In the genomic region with DNA sequence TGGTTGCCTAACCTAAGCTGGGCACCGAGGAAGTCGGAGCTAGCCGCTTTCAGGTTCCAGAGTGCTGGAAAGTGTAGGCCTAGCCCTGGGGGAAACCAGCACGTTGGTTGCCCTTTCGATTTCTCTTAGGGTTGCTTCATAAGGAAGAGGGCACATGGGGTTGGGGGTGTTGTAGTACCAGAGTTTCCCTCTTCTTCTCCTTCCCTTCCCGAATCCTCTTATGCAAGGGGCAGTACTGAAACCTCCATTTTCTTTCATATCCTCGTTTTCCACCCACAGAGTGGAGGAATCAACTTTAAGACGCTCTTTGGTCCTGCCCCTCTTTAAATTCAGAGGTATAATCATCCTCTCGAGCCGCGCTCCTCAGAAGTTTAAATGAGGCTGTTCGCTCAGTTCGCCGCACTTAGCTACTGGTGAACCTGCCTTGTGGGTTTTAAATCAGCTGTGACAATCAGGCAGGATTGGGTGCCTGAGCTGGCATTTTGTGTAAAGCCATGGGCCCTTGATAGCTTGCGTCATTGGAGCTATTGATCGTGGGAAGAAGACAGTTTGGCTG, we compare ENCODE assay signal across 8 mouse cellular contexts. TPM values are rescaled to one million over a fixed set of nuclear protein-coding genes. Genes with fewer than 3 reads are reported as not detected.
A peak's percentile ranks its signal among the peaks of the same experiment; 100 is the strongest.
DNase-seq lines count a peak whose midpoint lies in the region; ATAC-seq and TF ChIP-seq lines count a peak whose summit lies in the region.

No protein-coding gene starts in this region.

- peak overlapping the region; percentile 91 for H3K27ac ChIP-seq in hindbrain, embryonic 16.5 days (ENCODE audit: low read depth, low read length)

- peak overlapping the region; percentile 88 for H3K9ac ChIP-seq in hindbrain, embryonic 16.5 days (ENCODE audit: low read depth, low read length)

- peaks cover 31% of the 10 kb centered on the region for H3K36me3 ChIP-seq in erythroblast, embryonic 14.5 days (ENCODE audit: control insufficient read depth)
- H3K36me3 ChIP-seq in hindbrain, embryonic 16.5 days (ENCODE audit: control insufficient read depth, insufficient read depth, low read length): no peaks in the 10 kb centered on the region

- peaks cover 70% of the 10 kb centered on the region for H3K4me1 ChIP-seq in erythroblast, embryonic 14.5 days (ENCODE audit: control insufficient read depth)
- H3K4me1 ChIP-seq in hindbrain, embryonic 16.5 days (ENCODE audit: control insufficient read depth, insufficient read depth, low read depth, low read length): peaks cover 25% of the 10 kb centered on the region

- H3K4me2 ChIP-seq in hindbrain, embryonic 16.5 days (ENCODE audit: low read length): peak overlapping the region; percentile 89

- WGBS in hindbrain, embryonic 16.5 days: 1% methylated on average over 16 of the region's 16 CpGs

- in situ Hi-C loops in Patski (cut with MboI; ENCODE audit: low pct_unique_long_range_greater_than_20kb): loop anchor here (5.0 kb wide), 1 partner anchor 92 kb away; a partner anchor contains a TSS

- POLR2A ChIA-PET in Patski (lab: Charles Lee): interaction anchor here (0.6 to 1.7 kb wide), 4 partner anchors 14 to 29 kb away, joined by 3 to 12 read pairs (median 4); no protein-coding TSS in a partner anchor

- intact Hi-C loops in left cerebral cortex, postnatal 25 days (cut with DNase I): loop anchor here (1.0 kb wide), 1 partner anchor 36 kb away; no protein-coding TSS in a partner anchor

- DNase-seq in CD4-positive helper T cell, adult 2 months (ENCODE audit: low read depth, low spot score): peak; percentile 74
- DNase-seq in Patski (ENCODE audit: low read depth, low spot score): no peak
- DNase-seq in lung, postnatal 25 days (ENCODE audit: low spot score): peak; percentile 52
- DNase-seq in spleen, adult 18-20 months: peak; percentile 16 to 41
- no peak for DNase-seq in left cerebral cortex, postnatal 25 days (ENCODE audit: low spot score in 2 of 2)
- DNase-seq in left cerebral cortex, adult 9 months (ENCODE audit: low spot score in 2 of 2): no peak

- no peaks in the 10 kb centered on the region for H3K9me3 ChIP-seq in erythroblast, embryonic 14.5 days (ENCODE audit: control insufficient read depth, low read length)
- H3K9me3 ChIP-seq in hindbrain, embryonic 16.5 days (ENCODE audit: control insufficient read depth, low read length): no peaks in the 10 kb centered on the region

- ATAC-seq in Patski: peak; percentile 3
- no peak for ATAC-seq in hindbrain, embryonic 16.5 days

- CTCF ChIA-PET in Patski (lab: Charles Lee): interaction anchor here (0.7 to 1.4 kb wide), 4 partner anchors 13 to 47 kb away, joined by 3 to 5 read pairs (median 3); no protein-coding TSS in a partner anchor

- peak overlapping the region; percentile 100 for H3K4me3 ChIP-seq in erythroblast, embryonic 14.5 days (replicated peaks)
- peak overlapping the region; percentile 98 for H3K4me3 ChIP-seq in hindbrain, embryonic 16.5 days (ENCODE audit: low read length)

- no peaks in the 10 kb centered on the region for H3K27me3 ChIP-seq in Patski
- H3K27me3 ChIP-seq in erythroblast, embryonic 14.5 days (ENCODE audit: control insufficient read depth): no peaks in the 10 kb centered on the region
- no peaks in the 10 kb centered on the region for H3K27me3 ChIP-seq in hindbrain, embryonic 16.5 days (replicated peaks; ENCODE audit: control insufficient read depth, insufficient read depth, low read length)

- no peak for TF ChIP-seq CTCF in Patski (IDR thresholded peaks at IDR 0.05)

RNA-seq across cellular contexts. Expression of a gene that starts 1.4 kb away (rescaled TPM):
- 71.9 TPM for polyA plus RNA-seq in Patski (2021)
- 31.7 and 32.8 TPM in 2 replicates for polyA plus RNA-seq in erythroblast, embryonic 14.5 days (2012)
- 17.3 and 18.0 TPM in 2 replicates for polyA plus RNA-seq in hindbrain, embryonic 16.5 days (2015; fragmentation: Nextera tagmentation; extraction: Ambion mirVana)
- total RNA-seq in left cerebral cortex, postnatal 25 days (2021): 10 to 100 TPM; 86.4 to 88.9 TPM

Comparison
In these comparisons a context has a peak if more than half of its experiments do, and no peak if none do; other contexts are left out.
1. DNase-seq: peak in CD4-positive helper T cell, adult 2 months (single experiment), lung, postnatal 25 days (single experiment) and spleen, adult 18-20 months (2 of 2); none in Patski (single experiment), left cerebral cortex, postnatal 25 days (0 of 2) and left cerebral cortex, adult 9 months (0 of 2).